Mouse (Mus musculus) brown adipose tissue, adult 24 weeks (tissue): ENCODE results near the gene Mrgpra4. TPM values are rescaled to one million over a fixed set of nuclear protein-coding genes. Genes with fewer than 3 reads are reported as not detected.

Experiments
- H3K27ac ChIP-seq: fragments of 200-500 bp; replicated peaks from 2 replicates; pipeline ENCODE4 v1.5.1; 2012; ENCODE audit warnings: low read depth, mild to moderate bottlenecking, low read length
- H3K4me1 ChIP-seq: fragments of 200-500 bp; 2 replicates; pipeline ENCODE4 v1.6.1; 2012; ENCODE audit warnings: low read length, mixed read lengths; ENCODE audit not compliant: control insufficient read depth, insufficient read depth, insufficient read length
- H3K4me3 ChIP-seq: fragments of 200-500 bp; 2 replicates; pipeline ENCODE4 v1.5.1; 2012; ENCODE audit warnings: low read depth, mild to moderate bottlenecking, low read length, moderate library complexity; ENCODE audit not compliant: insufficient read depth
- polyA plus RNA-seq: library from polyadenylated mRNA; stranded (reverse); fragments of >200 nt; gene quantifications from 2 replicates; pipeline ENCODE4 v1.2.4, GENCODE M21; 2012; ENCODE audit not compliant: missing spikeins, insufficient read depth, insufficient read length

Mrgpra4 gene
- polyA plus RNA-seq: not detected in 2 replicates

DNA sequence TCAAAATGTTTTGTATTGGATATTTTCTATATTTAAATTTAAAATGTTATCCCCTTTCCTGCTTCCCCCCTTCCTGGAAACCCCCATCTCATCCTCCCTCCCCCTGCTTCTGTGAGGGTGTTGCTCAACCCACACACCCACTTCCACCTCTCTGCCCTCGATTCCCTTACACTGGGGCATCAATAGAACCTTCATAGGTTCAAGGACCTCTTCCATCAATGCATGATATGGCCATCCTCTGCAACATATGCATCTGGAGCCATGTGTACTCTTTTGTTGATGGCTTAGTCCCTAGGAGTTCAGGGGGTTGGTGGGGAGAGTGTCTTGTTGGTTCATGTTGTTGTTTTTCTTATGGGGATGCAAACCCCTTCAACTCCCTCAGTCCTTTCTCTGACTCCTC, at the start of gene Mrgpra4:
Mrgpra4 (minus strand) TSS at position 101 of the 400 bp plus-strand sequence.
- no peak within 1 kb of the TSS for H3K4me3 ChIP-seq
- no peak within 1 kb of the TSS for H3K27ac ChIP-seq
- no peaks in the 10 kb centered on the region for H3K4me1 ChIP-seq

DNA sequence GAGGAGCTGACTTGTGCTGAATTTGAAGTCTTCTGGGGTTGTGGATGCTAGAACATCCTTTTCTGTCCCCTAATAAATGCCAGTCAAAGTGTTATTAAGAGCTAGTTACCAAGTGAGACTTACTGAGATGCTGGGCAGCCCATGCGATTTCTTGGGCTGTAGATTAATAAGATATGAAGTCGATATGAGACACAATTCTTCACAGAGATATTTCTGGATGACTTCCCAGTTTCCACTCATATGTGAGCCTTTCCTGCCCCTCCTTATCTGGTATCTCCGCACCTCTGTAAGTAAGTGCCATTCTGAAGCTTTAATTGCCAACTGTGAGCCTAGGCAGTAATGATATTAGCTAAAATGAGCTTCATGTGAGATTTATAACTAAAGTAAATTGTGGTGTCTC, 45.6 kb upstream of the Mrgpra4 start, which contains the start of gene Mrgprx1:
Mrgprx1 (minus strand) TSS at position 101 of the 400 bp plus-strand sequence.
- no peaks in the 10 kb centered on the region for H3K4me1 ChIP-seq
- no peak within 1 kb of the TSS for H3K27ac ChIP-seq
- H3K4me3 ChIP-seq: no peak within 1 kb of the TSS

DNA sequence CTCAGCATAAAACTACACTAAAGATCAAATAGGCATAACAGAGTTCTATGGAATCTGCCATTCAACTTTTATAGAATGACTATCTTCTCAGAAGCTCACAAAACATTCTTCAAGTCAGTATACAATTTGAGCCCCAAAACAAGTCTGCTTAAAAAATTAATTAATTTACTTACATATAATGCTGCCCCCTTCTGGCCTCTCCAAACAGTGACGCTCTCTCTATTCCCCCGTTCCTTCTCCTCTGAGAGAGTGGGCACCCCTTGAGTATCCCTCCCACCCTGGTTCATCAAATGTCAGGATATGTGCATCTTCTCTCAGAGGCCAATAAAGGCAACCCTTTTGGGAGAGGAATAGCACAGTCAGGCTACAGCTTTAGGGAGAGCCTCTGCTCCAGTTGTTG, 36.0 kb upstream of the Mrgpra4 start:
- no peaks in the 10 kb centered on the region for H3K4me1 ChIP-seq
- no peak overlapping the region for H3K27ac ChIP-seq
- H3K4me3 ChIP-seq: no peak overlapping the region

DNA sequence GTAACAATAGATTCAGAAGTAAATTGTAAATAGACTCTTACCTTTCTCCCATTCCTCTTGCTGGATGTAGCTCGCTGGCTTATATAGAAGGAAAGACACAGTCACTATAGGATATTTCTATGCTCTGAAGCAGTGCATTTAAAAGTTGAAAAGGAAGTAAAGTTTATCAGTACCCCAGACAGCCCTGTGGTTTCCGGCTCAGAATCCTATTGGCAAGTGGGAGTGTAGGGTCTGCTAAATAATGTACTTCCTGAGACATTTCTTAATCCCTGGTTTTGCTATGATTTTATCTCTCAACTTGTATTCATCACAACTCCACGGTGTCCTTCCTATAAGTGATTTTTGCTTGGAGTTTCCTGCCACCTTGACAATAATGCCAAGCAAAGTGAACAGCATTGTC, 13.8 kb upstream of the Mrgpra4 start:
- Histone ChIP-seq H3K27ac (no peak overlapping the region), H3K4me1 (no peaks in the 10 kb centered on the region), H3K4me3 (no peak overlapping the region)

DNA sequence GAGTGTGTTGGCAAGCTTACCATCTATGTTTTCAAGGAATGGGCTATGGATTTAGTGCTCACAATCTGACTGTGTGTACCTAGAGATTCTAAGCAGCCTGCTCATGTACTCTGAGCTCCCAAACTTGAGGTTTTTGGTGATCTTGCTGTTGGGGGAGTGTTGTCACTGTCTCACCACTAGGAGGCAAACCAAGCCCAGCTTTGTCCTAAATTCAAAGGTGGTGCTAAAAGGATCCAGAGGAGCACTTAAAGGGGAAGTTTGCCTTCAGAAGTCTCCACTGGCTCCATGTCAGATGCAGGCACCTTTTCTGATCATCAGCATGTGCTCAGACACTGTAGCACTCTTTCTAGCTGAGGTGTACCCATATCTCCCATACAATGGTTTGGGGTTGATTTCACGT, 4.9 kb upstream of the Mrgpra4 start:
- no peak overlapping the region for H3K4me3 ChIP-seq
- H3K4me1 ChIP-seq: no peaks in the 10 kb centered on the region

More for the DNA sequence above, 4.9 kb upstream of the Mrgpra4 start:
- no peak overlapping the region for H3K27ac ChIP-seq

Other genes starting within 250 kb of the Mrgpra4 start
- not detected in 2 replicates for gene Mrgprx1, start 45.5 kb upstream of the Mrgpra4 start, polyA plus RNA-seq
- gene Mrgprb5, start 186.9 kb upstream of the Mrgpra4 start, polyA plus RNA-seq: not detected in 2 replicates
- gene Mrgprb4, start 217.2 kb upstream of the Mrgpra4 start, polyA plus RNA-seq: not detected in 2 replicates